Mouse (Mus musculus) midbrain, embryonic 16.5 days (tissue): Measurements from ENCODE around the gene Arhgef1. TPM values are rescaled to one million over a fixed set of nuclear protein-coding genes. Genes with fewer than 3 reads are reported as not detected.
"Not testable (repeated sequence)": the region's sequence is repeated elsewhere in the genome, so short reads cannot be mapped to it uniquely, and the experiment has no call there.

ENCODE experiments used
- ATAC-seq: fragments of 200-750 bp; cut with Nextera tagmentation; 2 replicates; pipeline ENCODE4 v1.8.0; 2017; ENCODE audit warnings: moderate TSS enrichment
- H3K27ac ChIP-seq: fragments of 300-500 bp; sonication (generic); 2 replicates; pipeline ENCODE4 v1.5.1; 2014; ENCODE audit warnings: mild to moderate bottlenecking, low read length, mixed read lengths
- H3K27me3 ChIP-seq: fragments of 300-500 bp; sonication (generic); 2 replicates; pipeline ENCODE4 v1.6.1; 2014; ENCODE audit warnings: low read depth, low read length, mixed read lengths; ENCODE audit not compliant: control insufficient read depth, insufficient read depth
- H3K36me3 ChIP-seq: fragments of 300-500 bp; sonication (generic); 2 replicates; pipeline ENCODE4 v1.6.1; 2014; ENCODE audit warnings: mild to moderate bottlenecking, low read length, moderate library complexity, mixed read lengths; ENCODE audit not compliant: control insufficient read depth, insufficient read depth
- H3K4me1 ChIP-seq: fragments of 300-500 bp; sonication (generic); 2 replicates; pipeline ENCODE4 v1.6.1; 2014; ENCODE audit warnings: mild to moderate bottlenecking, low read length, mixed read lengths; ENCODE audit not compliant: control insufficient read depth, insufficient read depth
- H3K4me2 ChIP-seq: fragments of 300-500 bp; sonication (generic); 2 replicates; pipeline ENCODE4 v1.6.1; 2014; ENCODE audit warnings: mild to moderate bottlenecking, low read length, mixed read lengths
- H3K4me3 ChIP-seq: fragments of 300-500 bp; sonication (generic); 2 replicates; pipeline ENCODE4 v1.5.1; 2014; ENCODE audit warnings: low read depth, mild to moderate bottlenecking, low read length, moderate library complexity, mixed read lengths
- H3K9ac ChIP-seq: fragments of 300-500 bp; sonication (generic); 2 replicates; pipeline ENCODE4 v1.6.1; 2014; ENCODE audit warnings: low read depth, low read length, mixed read lengths
- H3K9me3 ChIP-seq: fragments of 300-500 bp; sonication (generic); replicated peaks from 2 replicates; pipeline ENCODE4 v1.6.1; 2014; ENCODE audit warnings: mild to moderate bottlenecking, low read length, mixed read lengths; ENCODE audit not compliant: control insufficient read depth, poor library complexity, severe bottlenecking
- WGBS: fragments of 180-500 bp; shearing (Covaris S2); extraction: QIAGEN DNeasy Blood & Tissue Kit; methylation state at CpG from one replicate; pipeline ENCODE4 v1.1.7; 2014; 5-methylcytosine and 5-hydroxymethylcytosine counted together
- polyA plus RNA-seq: library from polyadenylated mRNA; unstranded; fragments of >200 nt; fragmentation: Nextera tagmentation; extraction: Ambion mirVana; gene quantifications from 2 replicates; pipeline ENCODE4 v1.2.1, GENCODE M21; 2015

The Arhgef1 gene
- polyA plus RNA-seq, 1 experiment from 2014 or later, result 52.2 TPM

DNA sequence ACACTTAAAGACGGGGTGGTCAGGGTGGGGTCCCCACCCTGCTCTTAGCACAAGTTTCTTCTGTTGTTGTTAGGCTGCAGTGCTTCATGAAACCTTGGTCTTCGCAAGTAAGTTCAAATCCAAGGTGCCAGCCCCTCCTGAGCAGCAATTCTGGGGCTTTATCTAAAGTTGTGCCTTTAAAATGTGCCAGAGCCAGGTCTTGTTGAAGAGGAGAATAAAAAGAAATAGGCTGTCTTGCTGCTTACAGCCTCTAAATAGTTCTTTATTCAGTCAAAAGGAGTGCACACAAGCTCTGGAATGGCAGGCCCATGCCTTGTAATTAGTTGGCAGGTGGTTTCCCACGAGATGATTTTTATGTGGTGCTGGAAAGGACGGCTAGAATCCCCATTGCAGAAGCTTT lies 15.6 kb upstream of the Arhgef1 start:
- no peak overlapping the region for H3K4me3 ChIP-seq
- no peak for ATAC-seq
- no peaks in the 10 kb centered on the region for H3K9me3 ChIP-seq
- peak overlapping the region; percentile 22; the same call in 1 of the 2 replicates for H3K9ac ChIP-seq
- no peaks in the 10 kb centered on the region for H3K27me3 ChIP-seq
- no peak overlapping the region for H3K27ac ChIP-seq
- WGBS, result 78% methylated on average over 4 of the region's 4 CpGs
- no peak overlapping the region for H3K4me2 ChIP-seq
- H3K4me1 ChIP-seq, result peaks cover 19% of the 10 kb centered on the region
- H3K36me3 ChIP-seq, result peaks cover 16% of the 10 kb centered on the region; the same call in 1 of the 2 replicates

- WGBS, result 83% methylated on average over 6 of the region's 6 CpGs
- no peak overlapping the region for H3K4me2 ChIP-seq
- H3K9me3 ChIP-seq, result no peaks in the 10 kb centered on the region
- no peak overlapping the region for H3K4me3 ChIP-seq
- no peak overlapping the region for H3K9ac ChIP-seq
- peaks cover 16% of the 10 kb centered on the region; the same call in 1 of the 2 replicates for H3K36me3 ChIP-seq
- H3K27me3 ChIP-seq, result no peaks in the 10 kb centered on the region
- H3K27ac ChIP-seq, result no peak overlapping the region
- no peak for ATAC-seq
- H3K4me1 ChIP-seq, result peaks cover 19% of the 10 kb centered on the region
These were observed 13.1 kb upstream of the Arhgef1 start for GRCm38 (mm10) chr7:24889431-24890220.

DNA sequence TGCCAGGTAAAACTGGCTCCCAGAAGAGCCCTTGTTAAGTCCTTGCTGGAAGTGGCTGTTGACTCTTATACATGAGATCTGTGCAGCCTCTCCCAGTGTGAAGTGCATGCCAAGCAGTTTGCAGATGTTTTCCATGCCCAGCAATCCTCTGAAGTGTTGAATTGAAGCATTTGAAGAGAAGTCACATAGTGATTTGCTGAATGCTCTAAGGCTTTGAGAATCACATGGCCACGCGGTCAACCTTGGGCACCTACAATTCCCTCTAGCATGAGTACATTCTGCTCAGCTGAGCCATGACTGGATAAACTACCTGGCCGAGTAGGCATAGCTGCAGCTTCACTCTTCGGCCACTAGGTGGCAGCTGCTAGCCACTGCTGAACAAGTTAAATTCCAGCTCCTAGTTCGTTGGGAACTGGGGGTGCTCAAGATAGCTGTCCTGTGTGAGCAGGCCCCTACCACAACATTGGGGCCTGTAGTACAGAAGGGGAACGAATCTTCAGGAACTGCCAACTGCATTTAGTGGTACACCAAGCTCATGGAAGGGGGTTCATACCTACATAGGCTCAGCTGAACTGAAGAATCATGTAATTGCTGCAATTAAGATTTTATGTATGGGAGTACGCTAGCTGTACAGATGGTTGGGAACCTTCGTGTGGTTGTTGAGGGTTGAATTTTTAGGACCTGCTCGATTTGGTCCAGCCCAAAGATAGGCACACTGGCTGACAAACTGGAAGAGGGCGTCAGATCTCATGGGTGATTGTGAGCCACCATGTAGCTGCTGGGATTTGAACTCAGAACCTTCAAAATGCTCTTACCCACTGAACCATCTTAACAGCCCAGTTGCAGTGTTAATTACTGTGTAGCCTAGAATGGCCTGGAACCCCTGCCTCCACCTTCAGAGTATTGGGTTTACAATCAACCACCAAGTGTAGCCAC lies 12.2 kb upstream of the Arhgef1 start:
- peak; percentile 47 for ATAC-seq
- Histone ChIP-seq H3K27me3 (no peaks in the 10 kb centered on the region), H3K9ac (no peak overlapping the region), H3K4me2 (no peak overlapping the region), H3K4me1 (peaks cover 13% of the 10 kb centered on the region), H3K9me3 (no peaks in the 10 kb centered on the region), H3K27ac (no peak overlapping the region), H3K4me3 (no peak overlapping the region), H3K36me3 (peaks cover 16% of the 10 kb centered on the region; the same call in 1 of the 2 replicates)
- WGBS, result 30% methylated on average over 10 of the region's 10 CpGs

DNA sequence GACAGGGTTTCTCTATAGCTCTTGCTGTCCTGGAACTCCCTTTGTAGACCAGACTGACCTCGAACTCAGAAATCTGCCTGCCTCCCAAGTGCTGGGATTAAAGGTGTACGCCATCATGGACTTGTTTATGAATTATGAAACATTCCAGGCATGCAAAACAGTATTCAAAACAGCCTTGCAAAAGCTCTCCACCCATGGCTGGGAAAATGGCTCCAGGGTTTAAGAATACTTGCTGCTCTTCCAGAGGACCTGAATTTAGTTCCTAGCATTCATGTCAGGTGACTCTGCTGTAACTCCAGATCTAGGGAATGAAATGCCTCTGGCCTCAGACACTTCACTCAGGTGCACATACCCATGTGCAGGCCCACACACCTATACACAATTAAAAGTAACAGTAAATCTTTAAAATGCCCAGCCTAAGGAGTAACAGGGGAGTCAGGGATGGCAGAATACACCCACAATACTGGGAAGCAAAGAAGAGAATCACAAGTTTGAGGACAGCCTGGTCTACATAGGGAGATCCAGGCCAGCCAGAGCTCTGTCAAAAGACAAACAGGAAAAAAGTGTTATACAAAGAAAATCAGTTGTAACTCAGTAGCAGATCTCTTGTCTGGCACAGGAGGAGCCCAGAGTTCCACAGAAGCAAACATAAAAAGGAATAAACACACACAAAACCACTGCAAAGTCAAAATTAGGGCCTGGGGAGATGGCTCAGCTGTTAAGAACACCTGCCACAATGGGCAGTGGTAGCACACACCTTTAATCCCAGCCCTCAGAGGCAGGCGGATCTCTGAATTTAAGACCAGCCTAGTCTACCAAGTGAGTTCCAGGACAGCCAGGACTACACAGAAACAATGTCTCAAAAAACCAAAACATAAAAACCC lies 11.2 kb upstream of the Arhgef1 start:
- H3K9me3 ChIP-seq, result no peaks in the 10 kb centered on the region
- WGBS, result 63% methylated on average over 3 of the region's 3 CpGs
- H3K4me2 ChIP-seq, result no peak overlapping the region
- no peak overlapping the region for H3K4me3 ChIP-seq
- no peak for ATAC-seq
- no peak overlapping the region for H3K27ac ChIP-seq
- H3K36me3 ChIP-seq, result peaks cover 15% of the 10 kb centered on the region; the same call in 1 of the 2 replicates
- peaks cover 4% of the 10 kb centered on the region for H3K4me1 ChIP-seq
- H3K27me3 ChIP-seq, result no peaks in the 10 kb centered on the region
- no peak overlapping the region for H3K9ac ChIP-seq

GRCm38 (mm10) chr7:24892125-24892583 lies 10.6 kb upstream of the Arhgef1 start:
- Histone ChIP-seq H3K9me3 (no peaks in the 10 kb centered on the region), H3K27ac (no peak overlapping the region), H3K4me1 (no peaks in the 10 kb centered on the region), H3K9ac (no peak overlapping the region), H3K4me2 (no peak overlapping the region), H3K4me3 (no peak overlapping the region), H3K27me3 (no peaks in the 10 kb centered on the region), H3K36me3 (peaks cover 12% of the 10 kb centered on the region; the same call in 1 of the 2 replicates)
- ATAC-seq, result no peak
- WGBS, result 76% methylated on average over 2 of the region's 2 CpGs

- H3K4me3 ChIP-seq, H3K9me3 ChIP-seq, H3K27ac ChIP-seq, H3K27me3 ChIP-seq, H3K4me2 ChIP-seq, H3K36me3 ChIP-seq, H3K4me1 ChIP-seq, H3K9ac ChIP-seq, ATAC-seq: not testable (repeated sequence)
- 86% methylated on average over 2 of the region's 2 CpGs for WGBS
These were observed 7.0 kb upstream of the Arhgef1 start for GRCm38 (mm10) chr7:24895749-24896148.

DNA sequence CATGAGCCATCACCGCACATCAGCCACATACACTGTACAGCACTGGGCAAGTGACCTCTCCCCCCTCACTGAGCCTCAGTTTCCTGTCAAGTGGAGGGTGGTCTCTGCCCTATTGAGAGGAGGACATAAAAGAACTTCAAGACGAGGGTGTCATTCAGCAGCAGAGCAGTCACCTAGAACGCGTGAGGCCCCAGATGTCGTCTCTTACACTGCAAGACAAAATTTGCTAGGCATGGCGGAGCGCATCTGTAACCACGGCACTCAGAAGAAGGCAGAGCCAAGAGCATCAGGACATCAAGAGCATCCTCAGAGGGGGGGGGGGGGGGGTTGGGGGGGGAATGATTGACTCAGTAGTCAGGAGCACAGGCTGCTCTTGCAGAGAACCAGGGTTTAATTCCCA lies 6.4 kb upstream of the Arhgef1 start:
- ATAC-seq, result no peak
- H3K4me3 ChIP-seq, result no peak overlapping the region
- WGBS, result 74% methylated on average over 8 of the region's 8 CpGs

DNA sequence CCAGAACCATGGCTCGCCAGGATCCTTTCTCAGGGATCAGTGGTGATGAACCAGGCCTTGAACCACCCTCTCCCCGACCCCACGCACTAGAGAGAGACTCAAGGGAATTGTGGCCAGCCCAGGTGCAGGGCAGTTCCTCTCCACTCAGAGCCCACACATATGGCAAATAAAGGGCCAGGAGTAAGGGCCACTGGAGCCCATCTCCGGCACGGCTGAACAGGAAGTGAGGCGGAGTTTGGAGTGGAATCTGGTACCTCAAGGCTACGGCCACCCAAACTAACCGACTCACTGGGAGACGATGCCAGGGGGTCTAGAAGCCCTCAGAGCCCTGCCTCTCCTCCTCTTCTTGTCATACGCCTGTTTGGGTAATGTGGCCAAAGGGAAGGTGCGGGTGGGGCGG lies 5.5 kb upstream of the Arhgef1 start, which contains the start of gene Cd79a:
Cd79a (plus strand) TSS at position 158 of the 400 bp plus-strand sequence.
- Histone ChIP-seq H3K27me3 (no peaks in the 10 kb centered on the region), H3K27ac (no peak within 1 kb of the TSS), H3K4me1 (no peaks in the 10 kb centered on the region), H3K4me3 (no peak within 1 kb of the TSS), H3K4me2 (no peak within 1 kb of the TSS), H3K9me3 (no peaks in the 10 kb centered on the region), H3K36me3 (no peaks in the 10 kb centered on the region), H3K9ac (no peak within 1 kb of the TSS)
- ATAC-seq, result no peak
- 90% methylated on average over 12 of the region's 12 CpGs for WGBS

More for the DNA sequence above, 6.4 kb upstream of the Arhgef1 start:
- H3K9me3 ChIP-seq, result no peaks in the 10 kb centered on the region
- no peak overlapping the region for H3K27ac ChIP-seq
- H3K27me3 ChIP-seq, result no peaks in the 10 kb centered on the region
- no peaks in the 10 kb centered on the region for H3K36me3 ChIP-seq
- no peaks in the 10 kb centered on the region for H3K4me1 ChIP-seq
- no peak overlapping the region for H3K9ac ChIP-seq
- no peak overlapping the region for H3K4me2 ChIP-seq
